Mouse (Mus musculus) stomach, embryonic 14.5 days (tissue): ENCODE measurements around the gene Pik3cd. TPM values are rescaled to one million over a fixed set of nuclear protein-coding genes. Genes with fewer than 3 reads are reported as not detected.
"Not testable (repeated sequence)": the region's sequence is repeated elsewhere in the genome, so short reads cannot be mapped to it uniquely, and the experiment has no call there.

Experiments
- ATAC-seq: fragments of 200-750 bp; cut with Nextera tagmentation; 2 replicates; pipeline ENCODE4 v1.8.0; 2017; ENCODE audit warnings: low read depth, moderate TSS enrichment; ENCODE audit not compliant: insufficient number of reproducible peaks, insufficient read depth, low FRiP score
- H3K27ac ChIP-seq: fragments of 300-500 bp; sonication (generic); 2 replicates; pipeline ENCODE4 v1.5.1; 2014; ENCODE audit warnings: mild to moderate bottlenecking, low read length, moderate library complexity, mixed read lengths
- H3K27me3 ChIP-seq: fragments of 300-500 bp; sonication (generic); 2 replicates; pipeline ENCODE4 v1.6.1; 2014; ENCODE audit warnings: low read length, control low read depth, mixed read lengths; ENCODE audit not compliant: control insufficient read depth, insufficient read depth
- H3K36me3 ChIP-seq: fragments of 300-500 bp; sonication (generic); 2 replicates; pipeline ENCODE4 v1.6.1; 2014; ENCODE audit warnings: mild to moderate bottlenecking, control low read depth, low read length, moderate library complexity, mixed read lengths; ENCODE audit not compliant: control insufficient read depth, insufficient read depth
- H3K4me1 ChIP-seq: fragments of 300-500 bp; sonication (generic); 2 replicates; pipeline ENCODE4 v1.6.1; 2014; ENCODE audit warnings: low read length, control low read depth, mixed read lengths; ENCODE audit not compliant: control insufficient read depth, insufficient read depth
- H3K4me2 ChIP-seq: fragments of 300-500 bp; sonication (generic); replicated peaks from 2 replicates; pipeline ENCODE4 v1.6.1; 2014; ENCODE audit warnings: low read depth, low read length, control low read depth
- H3K4me3 ChIP-seq: fragments of 300-500 bp; sonication (generic); 2 replicates; pipeline ENCODE4 v1.5.1; 2014; ENCODE audit warnings: low read depth, low read length, control low read depth
- H3K9ac ChIP-seq: fragments of 300-500 bp; sonication (generic); replicated peaks from 2 replicates; pipeline ENCODE4 v1.6.1; 2014; ENCODE audit warnings: low read depth, mild to moderate bottlenecking, control low read depth, low read length, moderate library complexity, mixed read lengths
- H3K9me3 ChIP-seq: fragments of 300-500 bp; sonication (generic); 2 replicates; pipeline ENCODE4 v1.6.1; 2016; ENCODE audit warnings: low read depth, low read length, control low read depth; ENCODE audit not compliant: control insufficient read depth
- WGBS: fragments of 180-500 bp; shearing (Covaris S2); extraction: QIAGEN DNeasy Blood & Tissue Kit; methylation state at CpG from one replicate; pipeline ENCODE4 v1.1.7; 2014; 5-methylcytosine and 5-hydroxymethylcytosine counted together
- polyA plus RNA-seq: library from polyadenylated mRNA; unstranded; fragments of >200 nt; fragmentation: Nextera tagmentation; extraction: Ambion mirVana; gene quantifications from 2 replicates; pipeline ENCODE4 v1.2.1, GENCODE M21; 2014

Pik3cd gene
- polyA plus RNA-seq: 4.8 and 6.1 TPM in 2 replicates

- WGBS: 74% methylated on average over 19 of the region's 19 CpGs
- no peaks in the 10 kb centered on the region for H3K36me3 ChIP-seq
Observed at GRCm38 (mm10) chr4:149702210-149702979, at the start of gene Pik3cd. Gene Pik3cd, minus strand, starts transcription at chr4:149702571.

GRCm38 (mm10) chr4:149750671-149751070, 48.3 kb upstream of the Pik3cd start:
- Histone ChIP-seq H3K9ac (no peak overlapping the region), H3K27me3 (no peaks in the 10 kb centered on the region), H3K9me3 (no peaks in the 10 kb centered on the region), H3K4me2 (no peak overlapping the region), H3K4me3 (no peak overlapping the region), H3K4me1 (no peaks in the 10 kb centered on the region), H3K36me3 (no peaks in the 10 kb centered on the region; the same call in 1 of the 2 replicates), H3K27ac (no peak overlapping the region)
- no peak for ATAC-seq
- WGBS: 35% methylated on average over 5 of the region's 5 CpGs

More at GRCm38 (mm10) chr4:149702210-149702979, at the start of gene Pik3cd:
- 0 out of 2 replicates have a peak, but pooled peaks cover 4% of the 10 kb centered on the region for H3K4me1 ChIP-seq
- H3K4me2 ChIP-seq: no peak within 1 kb of the TSS
- no peaks in the 10 kb centered on the region for H3K9me3 ChIP-seq
- H3K27ac ChIP-seq: no peak within 1 kb of the TSS
- no peak within 1 kb of the TSS for H3K9ac ChIP-seq
- H3K4me3 ChIP-seq: no peak within 1 kb of the TSS
- no peak for ATAC-seq
- 0 out of 2 replicates have a peak, but pooled peaks cover 2% of the 10 kb centered on the region for H3K27me3 ChIP-seq

- not testable (repeated sequence) for ATAC-seq, H3K27me3 ChIP-seq, H3K9me3 ChIP-seq, H3K36me3 ChIP-seq, H3K4me3 ChIP-seq, H3K4me1 ChIP-seq, H3K9ac ChIP-seq, H3K4me2 ChIP-seq, H3K27ac ChIP-seq
- WGBS: 88% methylated on average over 3 of the region's 3 CpGs
Observed at GRCm38 (mm10) chr4:149749663-149750015, 47.3 kb upstream of the Pik3cd start.

- H3K36me3 ChIP-seq: no peaks in the 10 kb centered on the region; the same call in 1 of the 2 replicates
- H3K9ac ChIP-seq: no peak overlapping the region
- no peak for ATAC-seq
- no peak overlapping the region for H3K4me3 ChIP-seq
- no peak overlapping the region for H3K27ac ChIP-seq
- 89% methylated on average over 18 of the region's 18 CpGs for WGBS
- H3K4me2 ChIP-seq: no peak overlapping the region
- no peaks in the 10 kb centered on the region for H3K4me1 ChIP-seq
- H3K27me3 ChIP-seq: no peaks in the 10 kb centered on the region
- H3K9me3 ChIP-seq: no peaks in the 10 kb centered on the region
Observed at GRCm38 (mm10) chr4:149749003-149749662, 46.8 kb upstream of the Pik3cd start.

GRCm38 (mm10) chr4:149744119-149744518, 41.7 kb upstream of the Pik3cd start:
- WGBS: 91% methylated on average over 7 of the region's 7 CpGs
- H3K4me1 ChIP-seq: no peaks in the 10 kb centered on the region
- no peak overlapping the region for H3K27ac ChIP-seq
- H3K4me2 ChIP-seq: no peak overlapping the region
- H3K27me3 ChIP-seq: no peaks in the 10 kb centered on the region
- H3K36me3 ChIP-seq: peaks cover 9% of the 10 kb centered on the region
- no peak overlapping the region for H3K4me3 ChIP-seq
- H3K9ac ChIP-seq: no peak overlapping the region
- ATAC-seq: no peak
- H3K9me3 ChIP-seq: no peaks in the 10 kb centered on the region

- Histone ChIP-seq H3K4me3 (no peak overlapping the region), H3K9ac (no peak overlapping the region), H3K9me3 (no peaks in the 10 kb centered on the region), H3K27me3 (no peaks in the 10 kb centered on the region), H3K36me3 (peaks cover 9% of the 10 kb centered on the region), H3K27ac (no peak overlapping the region), H3K4me2 (no peak overlapping the region), H3K4me1 (peaks cover under 1% of the 10 kb centered on the region; the same call in 1 of the 2 replicates)
- 93% methylated on average over 14 of the region's 14 CpGs for WGBS
- no peak for ATAC-seq
Observed at GRCm38 (mm10) chr4:149742011-149742530, 39.7 kb upstream of the Pik3cd start.

- peaks cover 17% of the 10 kb centered on the region for H3K4me1 ChIP-seq
- no peak for ATAC-seq
- no peak overlapping the region for H3K4me3 ChIP-seq
- H3K36me3 ChIP-seq: peaks cover 9% of the 10 kb centered on the region
- 85% methylated on average over 7 of the region's 7 CpGs for WGBS
- no peaks in the 10 kb centered on the region for H3K9me3 ChIP-seq
- H3K4me2 ChIP-seq: no peak overlapping the region
- no peak overlapping the region for H3K27ac ChIP-seq
- H3K9ac ChIP-seq: no peak overlapping the region
- no peaks in the 10 kb centered on the region for H3K27me3 ChIP-seq
Observed at GRCm38 (mm10) chr4:149740301-149740700, 37.9 kb upstream of the Pik3cd start.

- WGBS: 62% methylated on average over 5 of the region's 5 CpGs
- no peak overlapping the region for H3K9ac ChIP-seq
- peaks cover 9% of the 10 kb centered on the region for H3K36me3 ChIP-seq
- H3K4me1 ChIP-seq: peaks cover 22% of the 10 kb centered on the region
- ATAC-seq: no peak
- H3K4me3 ChIP-seq: no peak overlapping the region
- H3K27me3 ChIP-seq: no peaks in the 10 kb centered on the region
- no peak overlapping the region for H3K27ac ChIP-seq
- no peaks in the 10 kb centered on the region for H3K9me3 ChIP-seq
- no peak overlapping the region for H3K4me2 ChIP-seq
Observed at GRCm38 (mm10) chr4:149739478-149739877, 37.1 kb upstream of the Pik3cd start.
